In the genomic region with DNA sequence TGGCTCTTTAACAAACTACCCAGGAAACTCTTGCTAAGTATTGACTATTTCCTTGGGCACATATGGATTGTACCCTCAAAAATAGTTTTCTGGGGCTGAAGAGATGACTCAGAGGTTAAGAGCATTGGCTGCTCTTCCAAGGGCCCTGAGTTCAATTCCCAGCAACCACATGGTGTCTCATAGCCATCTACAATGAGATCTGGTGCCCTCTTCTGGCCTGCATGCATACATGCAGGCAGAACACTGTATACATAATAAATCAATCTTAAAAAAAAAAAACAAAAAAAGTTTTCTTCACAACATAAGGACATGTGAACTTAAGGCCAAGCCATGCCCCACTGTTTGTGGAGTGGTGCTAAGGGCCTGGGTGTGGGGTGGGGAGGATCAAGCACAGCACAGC, we compare ENCODE assay signal across 22 mouse cellular contexts. TPM values are rescaled to one million over a fixed set of nuclear protein-coding genes. Genes with fewer than 3 reads are reported as not detected.
A peak's percentile ranks its signal among the peaks of the same experiment; 100 is the strongest.
DNase-seq lines count a peak whose midpoint lies in the region; ATAC-seq and TF ChIP-seq lines count a peak whose summit lies in the region.
"Had no signal": no experiment of that assay in that cellular context is flagged by ENCODE, and none has a peak within 500 bp of the region (broad histone marks: within the 10 kb centered on the region; RNA-seq: fewer than 3 reads in every experiment).

No protein-coding gene starts in this region.

- H3K9ac ChIP-seq in intestine, postnatal 0 days (ENCODE audit: low read depth, low read length) = no peak overlapping the region
- H3K9ac ChIP-seq in intestine, embryonic 16.5 days (ENCODE audit: low read depth, low read length) = no peak overlapping the region
- H3K9ac ChIP-seq in lung, embryonic 14.5 days = no peak overlapping the region
- H3K9ac ChIP-seq in ES-E14 (ENCODE audit: insufficient read depth, low read depth, low read length, poor library complexity, severe bottlenecking) = no peak overlapping the region
- H3K9ac ChIP-seq: embryonic facial prominence, embryonic 13.5 days; forebrain, embryonic 15.5 days; limb, embryonic 12.5 days; liver, embryonic 15.5 days; midbrain, embryonic 15.5 days; stomach, embryonic 15.5 days had no signal

- no peak overlapping the region for H3K27ac ChIP-seq in intestine, postnatal 0 days (ENCODE audit: low read depth, low read length)
- no peak overlapping the region for H3K27ac ChIP-seq in intestine, embryonic 16.5 days (ENCODE audit: low read length)
- H3K27ac ChIP-seq in lung, embryonic 14.5 days (ENCODE audit: low read depth) = no peak overlapping the region
- H3K27ac ChIP-seq in ES-E14 (ENCODE audit: insufficient read depth, low read depth, low read length, poor library complexity, severe bottlenecking) = no peak overlapping the region
- no peak overlapping the region for H3K27ac ChIP-seq in limb, embryonic 10.5 days
- H3K27ac ChIP-seq: embryonic facial prominence, embryonic 13.5 days; forebrain, embryonic 15.5 days; limb, embryonic 12.5 days; liver, embryonic 15.5 days; midbrain, embryonic 15.5 days; stomach, embryonic 15.5 days had no signal

- peaks cover 90% of the 10 kb centered on the region for H3K36me3 ChIP-seq in intestine, postnatal 0 days (ENCODE audit: control insufficient read depth, insufficient read depth)
- H3K36me3 ChIP-seq in intestine, embryonic 16.5 days (ENCODE audit: control insufficient read depth, insufficient read depth, low read length) = peaks cover 40% of the 10 kb centered on the region
- H3K36me3 ChIP-seq in lung, embryonic 14.5 days (ENCODE audit: insufficient read depth) = peaks cover 76% of the 10 kb centered on the region
- H3K36me3 ChIP-seq in ES-E14 (ENCODE audit: control insufficient read depth, insufficient read depth, low read length, poor library complexity, severe bottlenecking) = peaks cover 3% of the 10 kb centered on the region; the same call in 1 of the 2 replicates
- H3K36me3 ChIP-seq in limb, embryonic 10.5 days = peaks cover 97% of the 10 kb centered on the region

- in situ Hi-C loops in ES-E14 (cut with MboI; ENCODE audit: low sequenced_read_pairs in 2 of 2, unreplicated experiment in 2 of 2) = no loop called here

- no peaks in the 10 kb centered on the region for H3K9me3 ChIP-seq in intestine, postnatal 0 days (ENCODE audit: control insufficient read depth)
- H3K9me3 ChIP-seq in intestine, embryonic 16.5 days (ENCODE audit: control insufficient read depth, low read length) = no peaks in the 10 kb centered on the region
- no peaks in the 10 kb centered on the region for H3K9me3 ChIP-seq in lung, embryonic 14.5 days (ENCODE audit: low read depth, low read length)
- no peaks in the 10 kb centered on the region for H3K9me3 ChIP-seq in ES-E14 (ENCODE audit: control insufficient read depth, insufficient read depth, low read depth, low read length)
- no peaks in the 10 kb centered on the region for H3K9me3 ChIP-seq in limb, embryonic 10.5 days (replicated peaks)
- H3K9me3 ChIP-seq: embryonic facial prominence, embryonic 13.5 days; forebrain, embryonic 15.5 days; limb, embryonic 12.5 days; liver, embryonic 15.5 days; midbrain, embryonic 15.5 days; stomach, embryonic 15.5 days had no signal

- H3K27me3 ChIP-seq in intestine, postnatal 0 days (replicated peaks; ENCODE audit: control insufficient read depth, insufficient read depth, low read length) = no peaks in the 10 kb centered on the region
- no peaks in the 10 kb centered on the region for H3K27me3 ChIP-seq in intestine, embryonic 16.5 days (replicated peaks; ENCODE audit: control insufficient read depth, insufficient read depth, low read length)
- H3K27me3 ChIP-seq in lung, embryonic 14.5 days (ENCODE audit: insufficient read depth, low read length) = no peaks in the 10 kb centered on the region
- no peaks in the 10 kb centered on the region for H3K27me3 ChIP-seq in limb, embryonic 10.5 days (ENCODE audit: low read depth, poor library complexity, severe bottlenecking)
- H3K27me3 ChIP-seq: embryonic facial prominence, embryonic 13.5 days; forebrain, embryonic 15.5 days; limb, embryonic 12.5 days; midbrain, embryonic 15.5 days; stomach, embryonic 15.5 days had no signal

- no peak for DNase-seq in lung, embryonic 14.5 days
- no peak for DNase-seq in lung, postnatal 14 days
- DNase-seq in ES-E14 (ENCODE audit: low read depth, low spot score) = no peak
- DNase-seq in induced T-regulatory cell, adult 2 months (ENCODE audit: low read depth) = peak; percentile 16
- DNase-seq in T-cell, adult 2 months (ENCODE audit: low spot score) = no peak
- DNase-seq in limb, embryonic 10.5 days (ENCODE audit: low spot score) = no peak
- DNase-seq: adrenal gland, adult 2 months; cerebellum, adult 9-11 months; gastrocnemius, postnatal 10 days; right cerebral cortex, postnatal 14 days; thymus, adult 2 months had no signal

- H3K4me2 ChIP-seq in intestine, postnatal 0 days (replicated peaks; ENCODE audit: low read depth) = no peak overlapping the region
- no peak overlapping the region for H3K4me2 ChIP-seq in intestine, embryonic 16.5 days (ENCODE audit: low read depth, low read length)
- H3K4me2 ChIP-seq in lung, embryonic 14.5 days = no peak overlapping the region
- H3K4me2 ChIP-seq: embryonic facial prominence, embryonic 13.5 days; forebrain, embryonic 15.5 days; limb, embryonic 12.5 days; liver, embryonic 15.5 days; midbrain, embryonic 15.5 days; stomach, embryonic 15.5 days had no signal

- H3K4me1 ChIP-seq in intestine, postnatal 0 days (replicated peaks; ENCODE audit: control insufficient read depth, insufficient read depth, low read length) = no peaks in the 10 kb centered on the region
- peaks cover 7% of the 10 kb centered on the region for H3K4me1 ChIP-seq in intestine, embryonic 16.5 days (ENCODE audit: control insufficient read depth, insufficient read depth, low read length)
- H3K4me1 ChIP-seq in lung, embryonic 14.5 days (ENCODE audit: insufficient read depth) = peaks cover 3% of the 10 kb centered on the region; the same call in 1 of the 2 replicates
- H3K4me1 ChIP-seq in ES-E14 (ENCODE audit: control insufficient read depth in 2 of 2, insufficient read depth in 2 of 2, low read length in 2 of 2, poor library complexity in 1 of 2) = peaks cover 0 to 43% of the 10 kb centered on the region in 2 experiments; a peak in 2 of 4 replicates
- H3K4me1 ChIP-seq in limb, embryonic 10.5 days = 0 out of 2 replicates have a peak, but pooled peaks cover 2% of the 10 kb centered on the region
- H3K4me1 ChIP-seq: forebrain, embryonic 15.5 days; liver, embryonic 15.5 days; midbrain, embryonic 15.5 days; stomach, embryonic 15.5 days had no signal

- TF ChIP-seq CTCF in intestine, postnatal 0 days (IDR thresholded peaks at IDR 0.05; ENCODE audit: low read depth) = peak; percentile 58
- peak; percentile 54 for TF ChIP-seq CTCF in lung, embryonic 14.5 days (IDR thresholded peaks at IDR 0.05; ENCODE audit: low read depth)

- no peak overlapping the region for H3K4me3 ChIP-seq in intestine, postnatal 0 days (ENCODE audit: low read depth, low read length)
- H3K4me3 ChIP-seq in intestine, embryonic 16.5 days (ENCODE audit: low read length) = no peak overlapping the region
- H3K4me3 ChIP-seq in lung, embryonic 14.5 days (ENCODE audit: low read depth, low read length) = no peak overlapping the region
- no peak overlapping the region for H3K4me3 ChIP-seq in ES-E14 (ENCODE audit: insufficient read depth in 1 of 2, low read depth in 1 of 2, low read length in 2 of 2, poor library complexity in 1 of 2, severe bottlenecking in 1 of 2)
- no peak overlapping the region for H3K4me3 ChIP-seq in limb, embryonic 10.5 days
- H3K4me3 ChIP-seq: embryonic facial prominence, embryonic 13.5 days; forebrain, embryonic 15.5 days; limb, embryonic 12.5 days; liver, embryonic 15.5 days; midbrain, embryonic 15.5 days; stomach, embryonic 15.5 days had no signal

- no peak for ATAC-seq in intestine, postnatal 0 days
- ATAC-seq in intestine, embryonic 16.5 days = no peak
- ATAC-seq in lung, embryonic 14.5 days (ENCODE audit: insufficient read depth) = no peak
- ATAC-seq: forebrain, embryonic 15.5 days; midbrain, embryonic 15.5 days had no signal

RNA-seq across cellular contexts. Expression of a gene that starts 26.8 kb away (rescaled TPM):
- 2.9 and 4.5 TPM in 2 replicates for polyA plus RNA-seq in intestine, postnatal 0 days (2015; fragmentation: Nextera tagmentation; extraction: Ambion mirVana)
- 4.3 and 4.4 TPM in 2 replicates for polyA plus RNA-seq in intestine, embryonic 16.5 days (2015; fragmentation: Nextera tagmentation; extraction: Ambion mirVana)
- 0.14 and 0.22 TPM in 2 replicates for polyA plus RNA-seq in lung, embryonic 14.5 days (2014; fragmentation: Nextera tagmentation; extraction: Ambion mirVana)
- 0.76 and 1.6 TPM in 2 replicates for total RNA-seq in ES-E14 (2012; rRNA removed)
- polyA plus RNA-seq in limb, embryonic 10.5 days (2016; fragmentation: Nextera tagmentation; extraction: Ambion mirVana) = 0.54 and 1.0 TPM in 2 replicates
- total RNA-seq: megakaryocyte-erythroid progenitor cell, adult 5-6 weeks; neutrophil, adult 5-6 weeks had no signal
- polyA plus RNA-seq: liver, embryonic 15.5 days; spleen, adult 2 months had no signal

RNA-seq across cellular contexts. Expression of a gene that starts 38.9 kb away (rescaled TPM):
- 26.2 and 26.7 TPM in 2 replicates for polyA plus RNA-seq in intestine, postnatal 0 days (2015; fragmentation: Nextera tagmentation; extraction: Ambion mirVana)
- 146 and 170 TPM in 2 replicates for polyA plus RNA-seq in intestine, embryonic 16.5 days (2015; fragmentation: Nextera tagmentation; extraction: Ambion mirVana)
- 99.6 and 101 TPM in 2 replicates for polyA plus RNA-seq in lung, embryonic 14.5 days (2014; fragmentation: Nextera tagmentation; extraction: Ambion mirVana)
- total RNA-seq in ES-E14 (2012; rRNA removed) = 169 and 266 TPM in 2 replicates
- 143 and 173 TPM in 2 replicates for polyA plus RNA-seq in limb, embryonic 10.5 days (2016; fragmentation: Nextera tagmentation; extraction: Ambion mirVana)

RNA-seq across cellular contexts. Expression of a gene that starts 46.4 kb away (rescaled TPM):
- polyA plus RNA-seq in intestine, postnatal 0 days (2015; fragmentation: Nextera tagmentation; extraction: Ambion mirVana) = 19.9 and 21.9 TPM in 2 replicates
- 64.5 and 64.6 TPM in 2 replicates for polyA plus RNA-seq in intestine, embryonic 16.5 days (2015; fragmentation: Nextera tagmentation; extraction: Ambion mirVana)
- polyA plus RNA-seq in lung, embryonic 14.5 days (2014; fragmentation: Nextera tagmentation; extraction: Ambion mirVana) = 36.4 and 44.9 TPM in 2 replicates
- 5.8 and 22.6 TPM in 2 replicates for total RNA-seq in ES-E14 (2012; rRNA removed)
- polyA plus RNA-seq in limb, embryonic 10.5 days (2016; fragmentation: Nextera tagmentation; extraction: Ambion mirVana) = 1.4 and 3.4 TPM in 2 replicates
- total RNA-seq: megakaryocyte-erythroid progenitor cell, adult 5-6 weeks; neutrophil, adult 5-6 weeks had no signal

RNA-seq across cellular contexts. Expression of a gene that starts 59.7 kb away (rescaled TPM):
- polyA plus RNA-seq in intestine, postnatal 0 days (2015; fragmentation: Nextera tagmentation; extraction: Ambion mirVana) = 0.17 TPM in 1 of 2 replicates, not detected in the other
- 0.32 and 0.67 TPM in 2 replicates for polyA plus RNA-seq in intestine, embryonic 16.5 days (2015; fragmentation: Nextera tagmentation; extraction: Ambion mirVana)
- polyA plus RNA-seq in lung, embryonic 14.5 days (2014; fragmentation: Nextera tagmentation; extraction: Ambion mirVana) = 0.12 TPM in 1 of 2 replicates, not detected in the other
- 1.1 and 2.4 TPM in 2 replicates for total RNA-seq in ES-E14 (2012; rRNA removed)
- polyA plus RNA-seq in limb, embryonic 10.5 days (2016; fragmentation: Nextera tagmentation; extraction: Ambion mirVana) = 0.40 and 0.76 TPM in 2 replicates
- total RNA-seq: megakaryocyte-erythroid progenitor cell, adult 5-6 weeks had no signal

RNA-seq across cellular contexts. Expression of a gene that starts 59.8 kb away (rescaled TPM):
- polyA plus RNA-seq in intestine, postnatal 0 days (2015; fragmentation: Nextera tagmentation; extraction: Ambion mirVana) = 28.9 and 33.4 TPM in 2 replicates
- 64.6 and 67.0 TPM in 2 replicates for polyA plus RNA-seq in intestine, embryonic 16.5 days (2015; fragmentation: Nextera tagmentation; extraction: Ambion mirVana)
- 68.7 and 73.0 TPM in 2 replicates for polyA plus RNA-seq in lung, embryonic 14.5 days (2014; fragmentation: Nextera tagmentation; extraction: Ambion mirVana)
- 69.6 and 91.4 TPM in 2 replicates for total RNA-seq in ES-E14 (2012; rRNA removed)
- polyA plus RNA-seq in limb, embryonic 10.5 days (2016; fragmentation: Nextera tagmentation; extraction: Ambion mirVana) = 48.6 and 67.8 TPM in 2 replicates
